11 mouse cellular contexts compared by ENCODE assay signal in genomic region chr5:65457086-65457827, GRCm38 (mm10). TPM values are rescaled to one million over a fixed set of nuclear protein-coding genes. Genes with fewer than 3 reads are reported as not detected.
A peak's percentile ranks its signal among the peaks of the same experiment; 100 is the strongest.
DNase-seq lines count a peak whose midpoint lies in the region; TF ChIP-seq lines count a peak whose summit lies in the region.
"Had no signal": no experiment of that assay in that cellular context is flagged by ENCODE, and none has a peak within 500 bp of the region (broad histone marks: within the 10 kb centered on the region; RNA-seq: fewer than 3 reads in every experiment).

No protein-coding gene starts in this region.

- no peak overlapping the region for H3K4me3 ChIP-seq in myocyte

- peak; percentile 46 to 56 for DNase-seq in heart, adult 18-20 months
- no peak for DNase-seq in heart, adult 8-10 months (ENCODE audit: low spot score)
- DNase-seq in fibroblast of lung, adult 2 months (ENCODE audit: low read depth): peak; percentile 65
- DNase-seq in kidney, postnatal 4 days: peak; percentile 55 to 67
- no peak for DNase-seq in left cerebral cortex, adult 18-20 months (ENCODE audit: low spot score in 2 of 2)
- DNase-seq in thymus, postnatal 4 days: no peak
- no peak for DNase-seq in layer of hippocampus, adult 11-12 months (ENCODE audit: low spot score)
- DNase-seq: cerebellum, adult 18-20 months; midbrain, embryonic 14.5 days had no signal

- no peaks in the 10 kb centered on the region for H3K27me3 ChIP-seq in myocyte (ENCODE audit: control insufficient read depth, insufficient read depth, insufficient read length)

- H3ac ChIP-seq in myocyte (ENCODE audit: control insufficient read depth, insufficient read length): no peak overlapping the region

- no peaks in the 10 kb centered on the region for H3K79me2 ChIP-seq in myocyte (ENCODE audit: control insufficient read depth, insufficient read depth)

- TF ChIP-seq POLR2A in myocyte (IDR thresholded peaks at IDR 0.05; ENCODE audit: insufficient read length, low read depth): no peak

- no peaks in the 10 kb centered on the region for H3K36me3 ChIP-seq in myocyte (ENCODE audit: control insufficient read depth, insufficient read depth)

- H3K4me2 ChIP-seq in myocyte (ENCODE audit: low read depth): peak overlapping the region; percentile 47

TF ChIP-seq in myocyte, 11 proteins besides CTCF, POLR2A, EP300 and RAD21:
- TF ChIP-seq SRF (IDR thresholded peaks at IDR 0.05; ENCODE audit: control insufficient read depth, insufficient read length, low read depth): no peak
- no peak for TF ChIP-seq CEBPB (IDR thresholded peaks at IDR 0.05; ENCODE audit: insufficient read depth, poor library complexity, severe bottlenecking)
- TF ChIP-seq E2F4 (IDR thresholded peaks at IDR 0.05; ENCODE audit: insufficient read depth): no peak
- no peak for TF ChIP-seq TCF12 (IDR thresholded peaks at IDR 0.05; ENCODE audit: insufficient read depth, poor library complexity, severe bottlenecking)
- no peak for TF ChIP-seq USF1 (IDR thresholded peaks at IDR 0.05; ENCODE audit: low read depth)
- TF ChIP-seq POLR2AphosphoS2 (IDR thresholded peaks at IDR 0.05; ENCODE audit: insufficient read length, low read depth): no peak
- TF ChIP-seq MYOD1 (IDR thresholded peaks at IDR 0.05; ENCODE audit: control insufficient read depth in 1 of 3, insufficient read length in 2 of 3, low read depth in 2 of 3): no peak
- no peak for TF ChIP-seq TCF3 (IDR thresholded peaks at IDR 0.05; ENCODE audit: insufficient read length, low read depth)
- TF ChIP-seq REST (IDR thresholded peaks at IDR 0.05; ENCODE audit: insufficient read depth, insufficient read length): no peak
- TF ChIP-seq MYOG (IDR thresholded peaks at IDR 0.05; ENCODE audit: control insufficient read depth in 1 of 3, insufficient read depth in 1 of 3, insufficient read length in 2 of 3, low read depth in 2 of 3): no peak
- TF ChIP-seq MAX (IDR thresholded peaks at IDR 0.05; ENCODE audit: low read depth): no peak

RNA-seq across cellular contexts. Expression of gene Ugdh, which starts 21.5 kb away (rescaled TPM):
- total RNA-seq in heart, adult 18-20 months (2021): 10 to 100 TPM; 14.2 to 22.1 TPM
- 10 to 100 TPM; 11.3 to 13.9 (median 12.7) TPM for total RNA-seq in heart, adult 8-10 months (2022)
- polyA plus RNA-seq in myocyte (2012; fragmentation: generic; extraction: Trizol): 30.9 TPM
- total RNA-seq in left cerebral cortex, adult 18-20 months (2021): 10 to 100 TPM; 28.9 to 30.8 TPM

RNA-seq across cellular contexts. Expression of gene Gm43552, which starts 35.4 kb away (rescaled TPM):
- 1 to 10 TPM in 1 of 2 experiments, not detected in 1; 4.0 TPM for total RNA-seq in heart, adult 18-20 months (2021)
- 1 to 10 TPM in 2 of 4 experiments, not detected in 2; 3.1 to 6.3 TPM for total RNA-seq in heart, adult 8-10 months (2022)
- polyA plus RNA-seq in myocyte (2012; fragmentation: generic; extraction: Trizol): not detected
- 1 to 10 TPM; 2.0 to 3.0 TPM for total RNA-seq in left cerebral cortex, adult 18-20 months (2021)
- polyA plus RNA-seq: C2C12 had no signal

Comparison
In these comparisons a context has a peak if more than half of its experiments do, and no peak if none do; other contexts are left out.
1. DNase-seq: peak in heart, adult 18-20 months (2 of 2), fibroblast of lung, adult 2 months (single experiment) and kidney, postnatal 4 days (2 of 2); none in heart, adult 8-10 months (single experiment), left cerebral cortex, adult 18-20 months (0 of 2), thymus, postnatal 4 days (single experiment) and layer of hippocampus, adult 11-12 months (single experiment).